Mouse (Mus musculus): ENCODE data around the gene Thrb.

DNA sequence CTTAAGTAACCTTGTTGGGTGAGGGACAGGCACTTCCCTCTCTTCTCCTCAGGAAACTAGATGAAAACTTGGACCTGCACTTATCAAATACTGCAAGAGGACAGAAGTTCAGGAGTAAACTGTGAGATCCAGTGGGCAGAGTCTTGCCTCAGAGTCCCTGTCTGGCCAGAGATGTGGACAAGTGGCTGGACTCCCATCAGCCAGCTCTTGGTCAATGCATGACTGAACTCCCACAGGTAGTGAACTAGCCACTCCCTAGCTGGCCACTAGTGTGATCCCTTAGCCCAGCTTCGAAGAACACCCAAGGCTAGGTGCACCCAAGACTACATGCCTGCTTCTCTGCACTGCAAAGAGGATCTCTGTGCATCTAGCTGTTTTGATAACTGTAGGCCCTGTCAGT, 234.7 kb downstream of the Thrb start:
- TF ChIP-seq POLR2A (IDR thresholded peaks at IDR 0.05; ENCODE audit: low read depth, low read length), result no peak
- TF ChIP-seq CTCF (IDR thresholded peaks at IDR 0.05; ENCODE audit: extremely low read depth, insufficient read depth, insufficient read length, insufficient replicate concordance), result no peak
